Mouse (Mus musculus) forebrain, embryonic 11.5 days (tissue): ENCODE measurements around the gene Bex1. TPM values are rescaled to one million over a fixed set of nuclear protein-coding genes. Genes with fewer than 3 reads are reported as not detected.

Experiments
- microRNA-seq: library from miRNA; unstranded; fragments of <30 nt; microRNA quantifications from one replicate; pipeline ENCODE4, GENCODE M21; 2016; ENCODE audit not compliant: insufficient number of aligned reads
- polyA plus RNA-seq: library from polyadenylated mRNA; unstranded; fragments of >200 nt; fragmentation: Nextera tagmentation; extraction: Ambion mirVana; gene quantifications from 2 replicates; pipeline ENCODE4 v1.2.1, GENCODE M21; 2014

The Bex1 gene
- polyA plus RNA-seq, 1 experiment from 2014 or later, result 135 TPM

Small RNA genes within 50 kb of the gene (microRNA-seq; reads per million reads assigned to microRNA genes)
- gene Mir6383, result not detected

Other genes with a start within 250 kb of the Bex1 start
- 117 and 122 TPM in 2 replicates for gene Arxes2, start 221.7 kb downstream of the Bex1 start, polyA plus RNA-seq
- 48.9 and 49.3 TPM in 2 replicates for gene Arxes1, start 182.1 kb downstream of the Bex1 start, polyA plus RNA-seq
- 302 and 303 TPM in 2 replicates for gene Bex2, start 147.3 kb downstream of the Bex1 start, polyA plus RNA-seq
- not detected in 2 replicates for gene Nxf3, start 130.3 kb downstream of the Bex1 start, polyA plus RNA-seq
- 117 and 126 TPM in 2 replicates for gene Bex4, start 76.5 kb downstream of the Bex1 start, polyA plus RNA-seq
- gene Tceal8, start 43.2 kb downstream of the Bex1 start, polyA plus RNA-seq, result 149 and 163 TPM in 2 replicates
- gene Tceal5, start 11.6 kb downstream of the Bex1 start, polyA plus RNA-seq, result 1.2 and 1.6 TPM in 2 replicates
- gene Tceal7, start 734 bp downstream of the Bex1 start, polyA plus RNA-seq, result 1.1 and 1.2 TPM in 2 replicates
- gene Tceal9, start 29.6 kb upstream of the Bex1 start, polyA plus RNA-seq, result 376 and 408 TPM in 2 replicates
- gene Bex3, start 54.7 kb upstream of the Bex1 start, polyA plus RNA-seq, result 662 and 667 TPM in 2 replicates